Mouse (Mus musculus): ENCODE measurements around the gene Atn1. TPM values are rescaled to one million over a fixed set of nuclear protein-coding genes. Genes with fewer than 3 reads are reported as not detected.
"Not testable (repeated sequence)": the region's sequence is repeated elsewhere in the genome, so short reads cannot be mapped to it uniquely, and the experiment has no call there.

The Atn1 gene
- polyA plus RNA-seq (2017; shearing (Covaris generic)) = 1 to 10 TPM; 4.8 to 5.4 (median 5.2) TPM

DNA sequence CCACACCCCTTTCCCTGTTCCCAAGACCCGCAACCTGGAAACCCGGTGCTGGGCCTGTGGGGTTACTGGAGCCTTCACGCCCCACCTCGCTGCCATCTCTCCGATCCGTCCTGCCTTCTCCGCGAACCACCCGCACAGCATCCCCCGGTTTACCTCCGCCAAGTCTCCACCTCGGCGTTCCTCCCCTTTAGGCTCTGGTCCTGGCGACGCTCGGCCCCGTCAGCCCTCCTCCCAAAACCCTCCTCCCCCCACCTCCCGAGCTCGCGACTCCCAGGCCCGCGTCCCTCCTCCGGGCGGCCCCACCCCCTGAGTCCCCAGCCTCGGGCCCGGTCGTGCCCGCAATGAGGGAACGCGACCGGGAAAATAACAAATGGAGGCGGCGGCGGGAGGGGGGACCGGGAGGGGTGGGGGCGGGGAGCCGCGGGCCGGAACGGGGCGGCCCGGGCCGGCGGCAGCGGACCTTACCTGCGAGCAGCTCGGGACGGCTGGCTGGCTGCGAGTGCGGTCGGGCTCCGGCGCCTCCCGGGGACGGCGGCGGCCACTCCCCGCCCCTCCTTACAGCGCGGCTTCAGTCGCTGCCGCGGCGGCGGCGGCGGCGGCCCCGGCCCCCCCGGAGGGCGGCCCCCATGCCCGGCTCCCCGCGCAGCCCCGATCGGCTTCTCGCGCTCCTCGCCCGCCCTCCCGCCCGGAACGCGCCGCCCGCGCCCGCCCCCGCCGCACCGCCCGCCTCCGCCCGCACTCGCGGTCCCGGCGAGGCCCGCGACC is at the start of gene Atn1, which contains the start of gene Gm45234:
Gene Atn1 (minus strand): TSS at position 694 of the 765 bp plus-strand sequence.
Gene Gm45234 (minus strand): TSS at position 191 of the 765 bp plus-strand sequence.
- peak; percentile 23 for ATAC-seq

DNA sequence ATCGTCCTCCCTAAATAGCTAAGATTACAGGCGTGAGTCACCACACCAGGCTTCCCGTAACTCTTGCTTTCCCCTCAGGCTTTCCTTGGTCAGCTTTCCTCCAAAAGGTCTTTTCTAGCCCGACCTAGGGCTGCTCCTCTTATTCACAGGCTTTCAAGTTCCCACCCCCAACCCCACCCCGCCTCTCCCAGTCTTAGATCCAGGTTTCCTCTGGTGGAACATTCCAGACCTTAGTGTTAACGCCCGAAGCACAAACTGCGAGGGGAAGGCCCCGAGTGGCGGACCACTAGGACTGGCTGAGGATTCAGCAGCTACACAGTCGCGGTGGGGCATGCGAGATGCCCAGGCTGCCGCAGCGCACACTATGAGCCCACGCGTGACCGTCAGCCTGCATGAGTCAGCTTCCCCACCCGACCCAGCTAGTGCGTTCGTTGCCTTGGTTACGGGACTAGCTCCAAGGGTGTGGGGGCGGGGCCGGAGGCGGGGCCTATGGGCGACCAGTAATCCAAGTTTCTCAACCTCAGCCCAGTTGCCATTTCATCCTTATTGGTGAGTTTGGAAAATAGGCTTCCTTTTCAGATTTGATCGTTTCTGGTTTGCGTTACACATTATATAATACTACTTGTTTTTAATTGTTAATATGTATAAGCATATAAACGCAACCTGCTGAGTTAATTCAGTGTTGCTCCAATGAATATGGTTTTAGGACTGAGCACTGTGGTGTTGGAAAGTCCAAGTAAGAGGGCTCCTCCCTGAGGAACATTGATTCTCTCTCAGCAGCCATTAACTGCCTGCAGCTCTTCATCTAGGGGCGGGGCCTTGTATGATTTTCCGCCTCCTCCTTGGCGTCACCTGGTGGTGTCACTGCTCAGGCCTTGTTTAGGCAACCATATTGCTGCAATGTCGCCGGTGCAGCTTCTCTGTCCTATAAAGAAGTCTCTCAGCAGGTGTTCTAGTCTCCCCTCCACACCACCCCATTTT is 49.3 kb upstream of the Atn1 start:
- ATAC-seq = peak; percentile 72

DNA sequence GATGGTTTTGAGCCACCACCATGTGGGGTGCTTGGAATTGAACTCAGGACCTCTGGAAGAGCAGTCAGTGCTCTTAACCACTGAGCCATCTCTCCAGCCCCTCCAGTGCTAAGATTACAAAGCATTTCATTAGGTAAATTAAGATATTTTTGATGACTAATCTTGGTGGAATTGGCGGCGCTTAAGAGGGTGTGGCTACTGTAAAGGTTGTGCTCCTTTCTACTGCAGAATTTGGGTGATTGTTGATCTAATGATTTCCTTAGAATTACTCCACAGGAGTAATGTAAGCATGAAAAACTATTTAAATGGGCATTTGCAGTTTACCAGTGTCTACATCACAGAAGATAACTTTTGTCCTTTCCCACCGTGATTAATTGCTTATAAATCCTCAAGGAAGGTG is 48.0 kb upstream of the Atn1 start:
- no peak for ATAC-seq

DNA sequence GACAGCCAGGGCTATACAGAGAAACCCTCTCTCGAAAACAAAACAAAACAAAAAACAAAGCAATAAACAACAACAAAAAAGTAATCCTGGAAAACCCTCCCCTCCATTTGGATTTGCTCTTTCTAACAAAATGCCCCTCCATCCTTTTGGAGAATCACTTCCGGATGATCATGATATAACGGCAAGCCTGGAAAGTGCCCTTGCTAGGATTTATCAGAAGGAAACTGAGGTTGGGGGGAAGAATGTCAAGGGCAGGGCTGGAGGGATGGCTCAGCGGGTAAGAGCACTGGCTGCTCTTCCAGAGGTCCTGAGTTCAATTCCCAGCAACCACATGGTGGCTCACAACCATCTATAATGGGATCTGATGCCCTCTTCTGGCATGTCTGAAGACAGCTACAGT is 47.4 kb upstream of the Atn1 start:
- ATAC-seq = not testable (repeated sequence)

DNA sequence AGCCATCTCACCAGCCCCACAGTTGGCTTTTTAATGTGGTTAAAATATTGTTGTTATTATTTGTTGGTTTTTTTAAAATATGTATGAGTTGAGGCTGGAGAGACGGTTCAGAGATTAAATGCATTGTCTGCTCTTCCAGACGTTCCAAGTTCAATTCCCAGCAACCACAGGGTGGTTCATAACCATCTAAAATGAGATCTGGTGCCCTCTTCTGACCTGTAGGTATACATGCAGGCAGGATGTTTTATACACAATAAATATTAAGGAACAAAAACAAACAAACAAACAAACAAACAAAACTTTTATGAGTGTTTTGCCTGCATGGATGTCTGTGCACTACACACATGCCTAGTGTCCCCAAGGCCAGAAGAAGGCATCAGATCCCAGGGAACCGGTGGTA is 46.7 kb upstream of the Atn1 start:
- ATAC-seq = no peak

DNA sequence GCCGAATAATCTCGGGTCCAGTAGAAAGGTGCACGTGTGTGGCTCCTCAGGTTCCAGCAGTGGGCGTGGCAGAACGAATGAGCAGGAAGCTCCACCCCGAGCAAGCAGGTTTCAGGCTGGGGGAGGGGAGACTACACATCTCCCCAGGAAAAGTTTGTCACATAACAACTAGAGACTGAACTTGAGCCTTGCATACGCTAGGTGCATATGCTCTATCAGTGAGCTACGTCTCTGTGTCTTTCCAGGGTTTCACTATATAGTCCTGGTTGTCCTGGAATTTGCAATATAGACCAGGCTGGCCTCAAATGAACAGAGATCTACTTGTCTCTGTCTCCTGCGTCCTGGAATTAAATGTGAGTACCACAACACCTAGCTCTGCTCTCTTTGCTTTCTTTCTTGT is 46.1 kb upstream of the Atn1 start:
- ATAC-seq = not testable (repeated sequence)

DNA sequence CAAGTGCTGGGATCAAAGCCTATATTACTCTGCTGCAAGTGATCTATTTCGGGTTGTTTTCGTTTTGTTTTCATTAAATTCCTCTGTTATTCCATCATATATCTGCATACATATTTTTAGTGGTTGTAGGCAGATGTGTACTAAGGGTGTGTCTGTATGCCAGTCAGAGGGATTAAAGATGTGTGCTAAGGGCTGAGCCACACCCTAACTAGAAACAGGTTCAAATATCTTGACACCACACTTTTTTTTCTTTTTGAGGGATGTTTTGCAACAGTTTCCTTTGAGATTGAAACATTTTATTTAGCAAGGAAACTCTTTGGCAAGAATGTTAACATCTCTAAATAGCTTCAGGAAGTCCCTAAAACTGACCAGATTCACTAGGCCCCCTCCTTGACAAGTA is 39.9 kb upstream of the Atn1 start:
- ATAC-seq = no peak

DNA sequence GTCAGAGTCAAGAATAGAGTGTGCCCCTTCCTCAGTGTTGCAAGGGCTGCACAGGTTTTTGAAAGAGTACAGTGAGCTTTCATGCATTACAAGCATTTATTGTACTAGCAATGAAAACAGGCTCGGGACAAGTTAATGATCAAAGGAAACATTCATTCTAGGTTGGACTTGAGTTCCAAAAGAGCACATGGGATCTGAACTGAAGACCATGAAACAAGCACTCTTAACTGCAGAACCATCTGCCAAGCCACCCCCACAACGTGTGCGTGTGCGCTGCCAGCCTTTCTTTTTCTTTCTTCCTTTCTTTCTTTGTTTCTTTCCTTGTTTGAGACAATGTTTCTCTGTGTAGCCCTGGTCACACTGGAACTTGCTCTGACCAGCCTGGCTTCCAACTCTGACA is 39.5 kb upstream of the Atn1 start:
- no peak for ATAC-seq

DNA sequence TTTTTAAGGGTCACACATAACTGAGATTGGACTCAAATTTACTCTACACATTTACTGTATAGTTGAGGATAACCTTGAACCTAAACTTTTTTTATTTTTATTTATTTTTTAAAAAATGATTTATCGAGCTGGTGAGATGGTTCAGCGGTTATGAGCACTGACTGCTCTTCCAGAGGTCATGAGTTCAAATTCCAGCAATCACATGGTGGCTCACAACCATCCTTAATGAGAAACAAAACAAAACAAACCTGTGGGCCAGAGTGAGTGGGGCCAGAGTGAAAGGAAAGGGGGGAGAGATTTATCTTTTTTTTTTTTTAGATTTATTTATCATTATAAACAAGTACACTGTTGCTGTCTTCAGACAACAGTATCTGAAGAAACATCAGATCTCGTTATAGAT is 35.6 kb upstream of the Atn1 start:
- ATAC-seq = no peak

DNA sequence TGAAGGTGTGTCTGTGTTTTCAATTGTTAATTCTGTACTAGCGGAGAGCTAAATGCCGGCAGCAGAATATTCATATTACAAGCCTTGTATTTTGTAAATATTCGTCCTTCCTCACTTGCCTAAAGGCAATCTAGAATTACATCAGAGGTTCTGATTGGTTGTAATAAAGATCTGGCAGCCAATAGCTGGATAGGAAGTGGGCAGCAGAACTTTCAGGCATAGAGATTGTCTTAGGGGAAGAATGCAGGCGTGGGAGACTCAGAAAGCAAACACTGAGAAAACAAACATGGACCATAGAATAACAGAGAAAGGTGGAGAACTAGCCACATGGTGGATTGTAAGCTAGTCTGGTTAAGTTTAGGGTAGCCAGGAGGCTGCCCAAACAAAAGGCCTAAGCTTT is 33.8 kb upstream of the Atn1 start:
- no peak for ATAC-seq

DNA sequence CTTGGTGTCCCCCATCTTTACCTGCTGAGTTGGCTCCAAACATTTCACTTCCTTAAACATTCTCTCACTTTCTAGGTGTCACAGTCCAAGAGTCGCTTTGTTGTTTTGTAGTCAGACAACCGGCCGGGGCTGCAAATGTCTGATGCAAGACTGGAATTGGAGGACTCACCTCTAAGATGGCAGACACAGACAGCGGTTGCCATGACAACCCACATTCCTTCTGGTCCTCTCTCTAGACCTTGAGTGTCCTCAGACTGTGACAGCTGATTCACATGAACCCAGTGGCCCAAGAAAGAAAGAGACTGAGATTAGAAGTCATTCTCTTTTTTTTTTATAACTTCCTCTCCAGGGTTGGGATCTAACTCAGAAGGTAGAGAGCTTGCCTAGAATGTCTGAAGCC is 33.2 kb upstream of the Atn1 start:
- no peak for ATAC-seq

DNA sequence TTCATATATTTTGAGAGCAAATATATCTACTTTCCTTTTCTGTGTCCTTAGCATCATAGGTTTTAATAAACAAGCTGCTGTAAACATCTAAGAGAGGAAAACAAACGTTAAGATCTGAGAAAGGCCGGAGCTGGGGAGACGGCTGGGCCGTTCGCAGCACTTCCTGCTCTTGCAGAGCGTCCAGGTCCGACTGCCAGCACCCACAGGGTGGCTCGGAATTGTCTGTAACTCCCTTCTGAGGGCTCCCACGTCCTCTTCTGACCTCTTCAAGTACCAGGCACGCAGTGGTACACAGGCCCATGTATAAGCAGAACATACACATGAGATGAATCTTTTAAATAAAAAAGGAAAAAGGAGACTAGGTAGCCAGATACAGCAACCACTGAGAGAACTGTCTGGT is 31.4 kb upstream of the Atn1 start:
- ATAC-seq = no peak

DNA sequence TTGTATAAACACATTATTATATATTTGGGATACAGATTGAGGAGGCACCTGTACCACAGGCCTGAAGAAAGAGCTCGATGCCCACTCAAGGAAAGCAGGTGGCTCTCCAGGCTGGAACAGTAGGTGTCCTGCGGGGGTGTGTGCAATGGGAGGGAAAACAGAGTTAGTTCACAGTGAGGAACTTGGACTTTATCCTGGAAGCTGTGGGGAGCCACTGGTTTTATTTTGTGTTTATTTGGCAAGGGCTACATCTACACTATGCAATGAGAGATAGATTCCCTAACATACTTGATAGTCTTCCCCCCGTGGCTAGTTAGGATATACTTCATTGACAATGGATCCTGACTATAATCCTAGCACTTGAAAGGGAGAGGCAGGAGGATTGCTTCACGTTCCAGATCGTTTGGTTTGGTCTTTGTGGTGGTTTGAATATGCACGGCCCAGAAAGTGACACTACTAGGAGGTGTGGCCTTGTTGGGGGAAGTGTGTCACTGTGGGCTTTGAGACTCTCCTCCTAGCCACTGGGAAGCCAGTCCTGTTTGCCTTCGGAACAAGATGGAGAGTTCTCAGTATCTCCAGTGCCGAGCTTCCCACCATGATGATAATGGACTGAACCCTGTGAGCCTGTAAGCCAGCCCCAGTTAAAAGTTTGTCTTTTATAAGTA is 30.6 kb upstream of the Atn1 start:
- no peak for ATAC-seq

DNA sequence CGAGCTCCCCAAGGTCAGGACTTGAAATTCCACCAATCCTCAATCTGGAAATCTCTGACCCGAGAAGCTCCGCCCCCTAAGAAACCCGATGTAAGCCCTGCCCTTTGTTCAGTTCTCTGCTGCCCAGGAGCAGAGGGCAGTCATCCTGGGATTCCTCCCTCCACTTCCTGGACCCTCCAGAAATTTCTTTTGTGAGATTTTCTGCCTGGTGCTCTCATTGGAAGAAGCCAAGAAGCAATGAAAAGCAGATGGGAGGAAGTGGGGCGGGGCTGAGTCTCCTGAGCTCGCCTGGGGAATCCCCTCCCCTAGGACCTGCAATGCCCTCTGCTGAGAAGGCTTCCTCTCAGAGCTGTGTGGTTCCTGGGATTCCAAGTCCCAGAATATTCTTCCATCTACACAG is 26.1 kb upstream of the Atn1 start:
- peak; percentile 75 for ATAC-seq

DNA sequence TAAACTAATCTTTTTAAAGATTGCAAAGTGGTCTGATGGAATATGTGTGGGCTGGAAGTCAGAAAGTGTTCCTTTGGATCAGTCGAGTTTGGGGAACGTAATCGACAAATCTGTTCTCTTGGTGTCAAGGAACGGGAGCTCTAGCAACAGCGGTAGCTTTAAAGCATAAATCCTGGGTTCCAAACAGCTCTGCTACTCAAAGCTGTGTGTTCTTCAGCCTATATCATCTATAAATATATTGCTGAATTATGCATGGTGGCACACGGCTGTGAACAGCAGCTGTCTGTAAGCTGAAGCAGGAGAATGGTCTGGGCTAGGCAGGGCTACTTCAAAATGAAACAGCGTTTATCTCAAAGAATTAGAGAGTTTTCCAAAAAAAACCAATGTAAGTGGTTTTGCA is 24.6 kb upstream of the Atn1 start:
- no peak for ATAC-seq

DNA sequence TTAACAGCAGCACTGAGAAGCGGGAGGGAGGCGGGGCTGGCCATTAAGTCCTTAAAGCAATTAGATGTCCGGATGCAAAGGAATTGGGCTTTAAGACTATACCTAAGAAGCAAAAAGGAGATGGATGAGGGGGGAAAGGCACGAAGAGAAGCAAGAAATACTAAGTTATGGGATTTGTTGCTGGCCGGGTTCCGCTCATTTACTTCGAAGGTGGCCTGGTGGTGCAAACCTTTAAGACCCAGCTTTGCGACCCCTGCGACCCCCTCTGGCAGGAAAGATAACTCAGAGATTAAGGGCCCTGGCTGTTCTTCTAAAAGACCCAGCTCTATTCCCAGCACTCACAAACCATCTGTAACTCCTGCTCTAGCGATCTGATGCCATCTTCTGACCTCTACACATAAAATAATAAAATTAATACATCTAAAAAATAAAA is 23.7 kb upstream of the Atn1 start:
- peak; percentile 19 for ATAC-seq

DNA sequence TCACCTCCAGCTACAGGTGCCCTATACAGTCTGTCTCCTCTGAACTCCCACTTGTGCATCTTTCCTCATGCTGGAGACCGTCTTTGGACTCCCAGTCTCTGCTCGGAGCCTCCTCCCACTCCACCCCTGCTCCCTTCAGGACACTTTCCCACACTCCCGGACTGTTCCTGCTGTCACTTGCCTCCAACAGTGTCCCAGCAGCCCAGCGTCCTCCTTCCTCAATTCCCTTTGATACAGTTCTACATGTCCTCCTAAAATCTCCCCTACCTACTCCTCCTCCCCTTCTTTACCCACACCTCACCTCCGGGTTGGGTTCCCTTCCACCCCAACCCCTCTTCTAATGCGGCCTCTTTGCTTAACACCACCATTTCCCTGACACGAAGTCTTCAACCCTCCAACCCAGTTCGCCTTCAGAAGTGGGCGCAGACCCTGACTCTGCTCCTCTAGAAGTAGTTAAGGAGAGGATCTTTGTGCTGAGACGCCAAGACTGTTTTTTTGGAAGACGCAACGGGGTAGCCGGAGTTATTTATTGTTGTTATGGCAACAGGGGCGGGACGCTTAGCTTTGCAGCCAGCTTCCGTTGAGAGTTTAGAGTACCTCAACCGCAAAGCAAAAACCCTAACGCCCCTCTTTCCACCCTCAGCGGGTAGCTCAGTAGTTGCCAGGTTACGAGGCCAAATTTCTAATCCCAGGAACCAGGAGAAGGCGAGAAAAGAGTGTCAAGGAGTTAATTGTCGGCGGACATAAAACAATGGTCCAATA is 23.1 kb upstream of the Atn1 start, which contains the start of gene Lrrc23:
Gene Lrrc23 (minus strand): TSS at position 506 of the 762 bp plus-strand sequence.
- ATAC-seq = peak; percentile 90

DNA sequence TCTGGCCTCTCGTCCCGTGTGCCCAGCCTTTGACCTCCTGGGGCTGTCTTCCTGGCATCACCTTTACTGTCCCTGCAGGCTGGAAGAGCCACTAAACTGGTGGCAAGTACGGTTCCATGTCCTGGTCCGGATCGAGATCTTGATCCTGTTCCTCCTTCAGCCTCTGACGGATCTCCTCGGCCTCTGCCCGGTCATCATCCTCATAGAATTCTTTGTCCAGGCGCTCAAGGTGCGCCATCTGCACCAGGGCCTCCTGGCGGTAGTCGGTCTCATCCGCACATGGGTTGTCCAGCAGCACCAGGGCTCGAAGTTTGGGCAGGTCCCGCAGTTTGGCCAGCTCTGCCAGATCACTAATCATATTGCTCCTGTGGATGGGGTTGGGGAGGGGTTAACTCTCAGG is 14.2 kb upstream of the Atn1 start:
- no peak for ATAC-seq

DNA sequence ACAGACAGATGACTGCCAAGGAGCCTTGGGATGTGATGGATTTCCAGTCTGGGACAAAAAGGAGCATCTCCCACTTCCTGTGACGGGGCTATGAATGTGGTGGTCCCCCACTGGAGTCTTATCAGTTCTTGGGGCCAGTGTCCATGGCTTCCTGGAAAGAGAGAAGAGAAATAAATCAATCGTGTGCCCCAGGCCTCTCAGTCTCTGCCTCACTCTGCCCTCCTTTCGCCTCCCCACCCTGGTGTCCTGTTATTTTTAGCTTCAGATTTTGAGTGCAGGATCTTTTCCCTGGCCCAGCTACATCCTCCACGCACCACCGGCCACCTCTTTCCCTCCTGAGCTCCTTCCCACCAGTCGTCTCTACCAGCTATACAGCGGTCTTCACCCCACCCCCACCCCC is 13.7 kb upstream of the Atn1 start:
- no peak for ATAC-seq

DNA sequence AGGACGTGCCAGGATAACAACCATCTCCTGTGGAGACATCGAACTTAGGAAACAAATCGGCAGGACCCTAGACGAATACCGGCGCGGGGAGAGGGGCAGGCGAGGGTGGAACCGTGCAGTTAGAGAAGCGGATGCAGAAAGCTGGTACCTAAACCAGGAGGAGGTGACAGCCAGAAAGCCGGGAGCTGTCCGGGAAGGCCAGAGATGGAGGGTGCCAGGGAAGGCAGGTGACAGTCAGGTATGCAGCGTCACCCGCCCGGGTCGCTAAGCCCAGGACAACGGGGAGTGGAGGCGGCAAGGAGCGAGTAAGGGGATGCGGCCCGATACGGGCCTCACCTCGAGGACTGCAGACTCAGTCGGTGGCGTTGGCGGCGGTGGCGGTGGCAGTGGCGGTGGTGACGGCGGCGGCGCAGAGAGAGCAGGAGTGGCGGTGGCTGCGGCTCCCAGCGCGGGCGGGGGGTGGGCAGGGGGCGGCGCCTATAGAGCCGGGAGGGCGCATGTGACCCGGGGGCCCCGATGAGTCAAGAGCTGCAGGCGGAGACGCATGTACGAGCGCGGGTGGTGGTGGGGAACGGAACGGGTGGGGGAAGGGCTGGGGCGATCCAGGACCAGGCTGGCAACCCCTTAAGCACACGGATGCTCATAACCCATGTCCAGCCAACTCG is 12.9 kb upstream of the Atn1 start, which contains the start of gene Eno2:
Gene Eno2 (minus strand): TSS at position 573 of the 665 bp plus-strand sequence.
- peak; percentile 77 for ATAC-seq

DNA sequence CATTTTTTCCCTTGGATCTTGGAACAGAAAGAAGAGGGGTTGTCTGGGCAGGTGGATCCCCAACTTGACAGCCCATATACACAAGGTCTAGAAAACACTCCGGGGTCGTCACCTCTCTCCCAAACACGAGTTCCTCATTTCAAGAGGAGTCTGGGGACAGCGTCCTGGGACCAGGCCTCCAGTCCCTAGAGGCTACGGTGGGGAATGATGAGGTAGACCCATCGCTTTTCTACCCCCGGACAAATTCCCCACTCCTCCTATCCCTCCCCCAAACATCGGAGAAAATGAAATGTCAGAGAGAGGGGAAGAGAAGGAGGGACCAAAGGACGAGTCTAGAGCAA is 12.3 kb upstream of the Atn1 start:
- no peak for ATAC-seq
